Comparison of ENCODE assay signal across 10 mouse cellular contexts in the genomic region with DNA sequence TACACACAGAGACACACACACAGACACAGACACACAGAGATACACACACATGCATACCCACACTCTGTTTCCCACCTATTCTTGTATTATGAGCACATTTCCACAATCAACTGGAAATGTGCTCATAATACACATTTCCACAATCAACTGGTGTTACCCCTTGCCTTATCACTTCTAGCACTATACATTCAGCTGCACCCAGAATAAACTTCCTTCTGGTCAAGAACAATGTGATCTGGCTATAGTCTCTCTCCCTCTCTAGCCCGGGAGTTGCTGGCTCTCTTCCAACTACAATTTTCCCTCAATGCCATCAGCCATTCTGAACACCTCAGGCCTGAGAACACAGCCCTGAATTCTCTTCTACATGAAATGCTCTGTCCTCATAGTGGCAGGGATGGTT. TPM values are rescaled to one million over a fixed set of nuclear protein-coding genes. Genes with fewer than 3 reads are reported as not detected.
DNase-seq lines count a peak whose midpoint lies in the region; ATAC-seq lines count a peak whose summit lies in the region.
"Had no signal": no experiment of that assay in that cellular context is flagged by ENCODE, and none has a peak within 500 bp of the region (broad histone marks: within the 10 kb centered on the region; RNA-seq: fewer than 3 reads in every experiment).

No protein-coding gene starts in this region.

- no peaks in the 10 kb centered on the region for H3K9me3 ChIP-seq in heart, embryonic 15.5 days (replicated peaks)
- H3K9me3 ChIP-seq in liver, embryonic 12.5 days (replicated peaks): no peaks in the 10 kb centered on the region
- H3K9me3 ChIP-seq: hindbrain, embryonic 13.5 days; limb, embryonic 13.5 days had no signal

- H3K9ac ChIP-seq in heart, embryonic 15.5 days: no peak overlapping the region
- 0 out of 2 replicates have a peak overlapping the region, but pooled peaks have one; percentile 56 for H3K9ac ChIP-seq in liver, embryonic 12.5 days
- H3K9ac ChIP-seq: hindbrain, embryonic 13.5 days; limb, embryonic 13.5 days had no signal

- no peak for DNase-seq in heart, adult 8-10 months (ENCODE audit: low spot score)
- DNase-seq in thymus, postnatal 4 days: peak; percentile 32
- no peak for DNase-seq in thymus, postnatal 14 days
- no peak for DNase-seq in testis, postnatal 10 days (ENCODE audit: low spot score)
- no peak for DNase-seq in T-cell, adult 2 months (ENCODE audit: low spot score)

- no peak overlapping the region for H3K4me3 ChIP-seq in heart, embryonic 15.5 days
- H3K4me3 ChIP-seq in liver, embryonic 12.5 days: peak overlapping the region; percentile 32; the same call in 1 of the 2 replicates
- H3K4me3 ChIP-seq: hindbrain, embryonic 13.5 days; layer of hippocampus, adult 2 months; limb, embryonic 13.5 days had no signal

- WGBS in heart, embryonic 15.5 days: 3% methylated on average over 1 of the region's 1 CpGs
- 24% methylated on average over 1 of the region's 1 CpGs for WGBS in liver, embryonic 12.5 days (ENCODE audit: insufficient replicate concordance)

- peaks cover under 1% of the 10 kb centered on the region; the same call in 1 of the 2 replicates for H3K36me3 ChIP-seq in heart, embryonic 15.5 days
- peaks cover 13% of the 10 kb centered on the region for H3K36me3 ChIP-seq in liver, embryonic 12.5 days
- H3K36me3 ChIP-seq: hindbrain, embryonic 13.5 days; limb, embryonic 13.5 days had no signal

- ATAC-seq in heart, embryonic 15.5 days (replicated peaks; ENCODE audit: insufficient number of reproducible peaks, insufficient read depth, low FRiP score, low read depth): peak; percentile 50
- ATAC-seq in liver, embryonic 12.5 days: peak; percentile 40; the same call in 1 of the 2 replicates

- H3K27me3 ChIP-seq in heart, embryonic 15.5 days: no peaks in the 10 kb centered on the region
- H3K27me3 ChIP-seq in liver, embryonic 12.5 days (replicated peaks): no peaks in the 10 kb centered on the region
- H3K27me3 ChIP-seq: hindbrain, embryonic 13.5 days; limb, embryonic 13.5 days had no signal

- H3K4me1 ChIP-seq in heart, embryonic 15.5 days (replicated peaks): peaks cover 22% of the 10 kb centered on the region
- H3K4me1 ChIP-seq in liver, embryonic 12.5 days: peaks cover 61% of the 10 kb centered on the region
- H3K4me1 ChIP-seq: limb, embryonic 13.5 days had no signal

- H3K27ac ChIP-seq in heart, embryonic 15.5 days: peak overlapping the region; percentile 66
- peak overlapping the region; percentile 86 for H3K27ac ChIP-seq in liver, embryonic 12.5 days
- H3K27ac ChIP-seq: hindbrain, embryonic 13.5 days; layer of hippocampus, adult 2 months; limb, embryonic 13.5 days had no signal

- no peak overlapping the region for H3K4me2 ChIP-seq in heart, embryonic 15.5 days
- peak overlapping the region; percentile 67 for H3K4me2 ChIP-seq in liver, embryonic 12.5 days
- H3K4me2 ChIP-seq: hindbrain, embryonic 13.5 days; limb, embryonic 13.5 days had no signal

RNA-seq across cellular contexts. Expression of gene Cd44, which starts 34.9 kb away (rescaled TPM):
- 16.8 and 19.3 TPM in 2 replicates for polyA plus RNA-seq in heart, embryonic 15.5 days (2015; fragmentation: Nextera tagmentation; extraction: Ambion mirVana)
- 1 to 10 TPM; 5.6 to 9.5 (median 6.8) TPM for total RNA-seq in heart, adult 8-10 months (2022)
- polyA plus RNA-seq in liver, embryonic 12.5 days (2016; fragmentation: Nextera tagmentation; extraction: Ambion mirVana): 17.8 and 18.6 TPM in 2 replicates
